Mouse (Mus musculus) ZHBTc4 (cell line): ENCODE results near the gene Plpp3.

Experiments
- DNase-seq: peaks from one replicate; pipeline ENCODE4 v3.0.0-alpha.2; 2011; ENCODE audit warnings: low read depth, low spot score

Plpp3 gene

GRCm38 (mm10) chr4:105218202-105218601, 61.1 kb downstream of the Plpp3 start:
- no peak for DNase-seq

- DNase-seq: no peak
Measured at GRCm38 (mm10) chr4:105219316-105219715, 62.2 kb downstream of the Plpp3 start.

- DNase-seq: no peak
Measured at GRCm38 (mm10) chr4:105220849-105221248, 63.7 kb downstream of the Plpp3 start.

GRCm38 (mm10) chr4:105221256-105221840, 64.2 kb downstream of the Plpp3 start:
- no peak for DNase-seq

- DNase-seq: no peak
Measured at GRCm38 (mm10) chr4:105223101-105223924, 66.2 kb downstream of the Plpp3 start.

GRCm38 (mm10) chr4:105223925-105224300, 66.8 kb downstream of the Plpp3 start:
- peak; percentile 97 for DNase-seq

GRCm38 (mm10) chr4:105225512-105225911, 68.4 kb downstream of the Plpp3 start:
- peak; percentile 75 for DNase-seq

GRCm38 (mm10) chr4:105226351-105226750, 69.2 kb downstream of the Plpp3 start:
- no peak for DNase-seq

- no peak for DNase-seq
Measured at GRCm38 (mm10) chr4:105230127-105230526, 73.0 kb downstream of the Plpp3 start.

GRCm38 (mm10) chr4:105240233-105240632, 83.1 kb downstream of the Plpp3 start:
- DNase-seq: peak; percentile 64

GRCm38 (mm10) chr4:105244931-105245330, 87.8 kb downstream of the Plpp3 start:
- no peak for DNase-seq

- DNase-seq: peak; percentile 92
Measured at GRCm38 (mm10) chr4:105245479-105245944, 88.4 kb downstream of the Plpp3 start.

- DNase-seq: no peak
Measured at GRCm38 (mm10) chr4:105246331-105246730, 89.2 kb downstream of the Plpp3 start.

GRCm38 (mm10) chr4:105248161-105248560, 91.0 kb downstream of the Plpp3 start:
- DNase-seq: no peak

- no peak for DNase-seq
Measured at GRCm38 (mm10) chr4:105249283-105249682, 92.1 kb downstream of the Plpp3 start.

GRCm38 (mm10) chr4:105250946-105251345, 93.8 kb downstream of the Plpp3 start:
- DNase-seq: no peak

- no peak for DNase-seq
Measured at GRCm38 (mm10) chr4:105252044-105252443, 94.9 kb downstream of the Plpp3 start.

GRCm38 (mm10) chr4:105252571-105253200, 95.5 kb downstream of the Plpp3 start:
- DNase-seq: peak; percentile 61

- DNase-seq: no peak
Measured at GRCm38 (mm10) chr4:105253453-105254341, 96.5 kb downstream of the Plpp3 start.

GRCm38 (mm10) chr4:105254365-105254764, 97.2 kb downstream of the Plpp3 start:
- no peak for DNase-seq

GRCm38 (mm10) chr4:105255185-105255584, 98.0 kb downstream of the Plpp3 start:
- no peak for DNase-seq
